Mouse (Mus musculus) bone marrow macrophage, adult 2 months (primary cell): ENCODE data around the gene Kcnmb4. TPM values are rescaled to one million over a fixed set of nuclear protein-coding genes. Genes with fewer than 3 reads are reported as not detected.

Experiments
- H3K27ac ChIP-seq: 2 replicates; pipeline ENCODE4 v1.5.1; 2012; ENCODE audit warnings: low read depth, low read length; ENCODE audit not compliant: insufficient read depth
- H3K4me1 ChIP-seq: 2 replicates; pipeline ENCODE4 v1.6.1; 2012; ENCODE audit warnings: low read length; ENCODE audit not compliant: control insufficient read depth, insufficient read depth
- H3K4me3 ChIP-seq: 2 replicates; pipeline ENCODE4 v1.5.1; 2012; ENCODE audit warnings: mild to moderate bottlenecking, low read length, moderate library complexity; ENCODE audit not compliant: insufficient read depth
- CTCF ChIP-seq: IDR thresholded peaks from 2 replicates; pipeline ENCODE4 v1.5.1; 2012; ENCODE audit warnings: low read depth, mild to moderate bottlenecking, low read length, moderate library complexity
- POLR2A ChIP-seq: IDR thresholded peaks from 2 replicates; pipeline ENCODE4 v1.6.1; 2012; ENCODE audit warnings: mild to moderate bottlenecking, low read depth, low read length, borderline replicate concordance
- polyA plus RNA-seq: library from polyadenylated mRNA; stranded (reverse); fragments of >200 nt; gene quantifications from 2 replicates; pipeline ENCODE4 v1.2.4, GENCODE M21; 2012; ENCODE audit not compliant: missing spikeins, insufficient read depth, insufficient read length

Gene Kcnmb4
- polyA plus RNA-seq: not detected in 2 replicates

DNA sequence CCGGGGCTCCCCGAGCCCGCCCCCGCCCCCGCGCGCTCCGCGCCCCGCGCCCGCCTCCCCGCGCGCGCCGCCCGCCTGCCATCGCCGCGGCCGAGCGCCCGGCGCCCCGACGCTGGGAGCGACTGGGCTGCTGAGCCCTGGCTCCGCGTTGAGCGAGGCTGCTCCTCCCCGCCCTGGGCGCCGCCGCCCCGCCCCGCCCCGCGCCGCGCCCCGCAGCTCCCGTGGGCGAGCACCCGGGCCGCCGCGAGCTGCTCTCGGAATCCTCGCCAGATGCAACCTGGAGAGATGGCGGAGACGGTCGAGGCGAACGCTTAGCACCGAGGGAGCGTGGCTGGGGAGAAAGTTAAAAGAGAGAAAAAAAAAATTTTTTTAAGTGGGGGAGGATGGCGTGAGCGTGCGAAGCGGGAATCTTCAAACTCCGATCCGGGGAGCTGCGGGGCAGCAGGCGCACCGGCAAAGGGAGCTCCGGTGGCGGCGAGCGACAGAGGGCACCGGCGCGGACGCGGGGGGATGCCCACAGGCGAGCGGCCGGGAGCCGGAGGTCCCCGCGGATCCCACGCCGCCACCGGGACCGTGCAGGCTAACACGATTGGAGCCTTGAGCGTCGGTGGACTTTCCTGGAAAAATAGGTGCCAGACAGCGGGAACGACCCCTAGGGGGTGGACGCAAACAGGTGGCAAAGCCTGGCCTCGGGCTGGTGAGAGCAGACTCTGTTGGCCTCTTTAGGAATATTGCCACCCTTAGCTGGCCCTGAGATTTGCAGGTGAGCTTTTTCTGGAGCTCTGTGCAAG is at the start of gene Kcnmb4:
Kcnmb4 (minus strand) TSS at position 120 of the 791 bp plus-strand sequence.
- Histone ChIP-seq H3K27ac (no peak within 1 kb of the TSS), H3K4me1 (no peaks in the 10 kb centered on the region), H3K4me3 (peak within 1 kb of the TSS; percentile 47)
- TF ChIP-seq CTCF: no peak

DNA sequence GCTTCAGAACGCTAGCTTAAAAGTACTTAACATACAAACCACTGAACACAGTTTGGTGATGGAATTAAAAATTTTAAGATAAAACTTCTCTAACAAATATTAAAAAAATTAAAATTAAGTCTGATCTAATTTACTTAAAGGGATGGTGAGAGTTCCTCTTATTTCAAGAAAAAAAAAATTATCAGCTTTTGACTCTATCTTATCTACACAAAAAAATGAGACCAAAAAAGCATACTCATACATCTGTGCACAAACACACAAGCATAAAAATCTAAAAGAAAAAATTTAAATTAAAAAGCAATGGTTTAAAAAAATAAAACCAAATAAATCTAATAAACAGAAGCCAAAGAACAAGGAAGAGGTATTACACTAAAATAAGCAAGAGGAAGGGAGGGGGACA is 45.9 kb upstream of the Kcnmb4 start:
- H3K4me1 ChIP-seq: 0 out of 2 replicates have a peak, but pooled peaks cover 3% of the 10 kb centered on the region
- no peak overlapping the region for H3K27ac ChIP-seq
- H3K4me3 ChIP-seq: no peak overlapping the region
- TF ChIP-seq POLR2A: no peak
- TF ChIP-seq CTCF: no peak

DNA sequence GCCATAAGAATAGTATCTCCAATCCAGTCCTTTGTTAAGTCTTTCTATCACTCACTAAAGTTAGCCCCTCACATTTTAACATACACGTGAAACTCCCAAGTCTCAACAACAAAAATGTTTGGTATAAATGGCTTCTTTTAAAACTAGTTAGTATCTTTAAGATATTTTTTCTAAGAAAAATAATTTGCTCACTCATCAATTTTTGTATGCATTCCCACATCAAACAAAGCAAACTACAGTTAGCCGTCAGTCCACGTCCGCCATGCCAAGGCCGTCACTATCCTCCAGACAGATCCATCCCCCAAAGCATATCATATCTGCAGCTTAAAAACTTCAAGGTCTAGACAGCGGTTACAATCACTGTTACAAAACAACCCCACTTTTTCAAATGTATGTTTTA is 41.9 kb upstream of the Kcnmb4 start:
- no peak overlapping the region for H3K27ac ChIP-seq
- H3K4me3 ChIP-seq: no peak overlapping the region
- H3K4me1 ChIP-seq: peaks cover 22% of the 10 kb centered on the region
- TF ChIP-seq CTCF (no peak), POLR2A (no peak)

DNA sequence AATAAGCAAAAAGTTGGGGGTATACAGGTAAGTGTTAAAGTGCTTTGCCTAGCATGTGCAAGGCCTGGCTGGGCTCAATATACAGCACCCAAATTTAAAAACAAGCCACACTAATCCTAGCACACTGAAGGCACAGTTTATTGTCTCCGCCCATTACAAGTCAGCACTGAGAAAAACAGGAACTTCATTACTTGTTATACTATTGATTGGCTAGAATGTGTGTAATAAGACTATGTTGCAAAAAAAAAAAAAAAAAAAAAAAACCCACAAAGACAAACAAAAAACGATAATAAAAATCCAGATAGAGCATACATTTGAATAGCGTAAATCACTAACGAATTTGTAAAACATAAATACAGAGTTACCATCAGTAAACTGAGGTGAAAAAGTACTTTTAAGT is 41.5 kb upstream of the Kcnmb4 start:
- no peak overlapping the region for H3K4me3 ChIP-seq
- H3K4me1 ChIP-seq: peaks cover 22% of the 10 kb centered on the region
- no peak for TF ChIP-seq CTCF
- no peak for TF ChIP-seq POLR2A
- no peak overlapping the region for H3K27ac ChIP-seq

DNA sequence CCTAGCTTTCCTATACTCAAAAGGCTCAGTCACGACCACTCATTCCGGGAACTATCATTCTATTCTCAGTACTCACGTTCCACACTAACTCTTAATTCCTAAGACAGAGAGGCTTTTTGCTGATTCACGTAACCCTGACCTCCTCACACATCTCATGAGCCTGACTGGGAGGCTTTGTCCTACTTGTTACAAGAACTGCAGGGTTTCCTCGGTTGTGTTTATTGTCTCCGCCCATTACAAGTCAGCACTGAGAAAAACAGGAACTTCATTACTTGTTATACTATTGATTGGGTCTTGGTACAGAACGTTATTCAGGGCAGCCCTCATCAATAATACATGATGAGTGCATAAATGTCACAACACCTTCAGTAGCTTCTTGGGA is 39.6 kb upstream of the Kcnmb4 start:
- TF ChIP-seq POLR2A (no peak), CTCF (no peak)
- H3K4me1 ChIP-seq: peaks cover 22% of the 10 kb centered on the region
- H3K4me3 ChIP-seq: no peak overlapping the region
- H3K27ac ChIP-seq: no peak overlapping the region; the same call in 1 of the 2 replicates

DNA sequence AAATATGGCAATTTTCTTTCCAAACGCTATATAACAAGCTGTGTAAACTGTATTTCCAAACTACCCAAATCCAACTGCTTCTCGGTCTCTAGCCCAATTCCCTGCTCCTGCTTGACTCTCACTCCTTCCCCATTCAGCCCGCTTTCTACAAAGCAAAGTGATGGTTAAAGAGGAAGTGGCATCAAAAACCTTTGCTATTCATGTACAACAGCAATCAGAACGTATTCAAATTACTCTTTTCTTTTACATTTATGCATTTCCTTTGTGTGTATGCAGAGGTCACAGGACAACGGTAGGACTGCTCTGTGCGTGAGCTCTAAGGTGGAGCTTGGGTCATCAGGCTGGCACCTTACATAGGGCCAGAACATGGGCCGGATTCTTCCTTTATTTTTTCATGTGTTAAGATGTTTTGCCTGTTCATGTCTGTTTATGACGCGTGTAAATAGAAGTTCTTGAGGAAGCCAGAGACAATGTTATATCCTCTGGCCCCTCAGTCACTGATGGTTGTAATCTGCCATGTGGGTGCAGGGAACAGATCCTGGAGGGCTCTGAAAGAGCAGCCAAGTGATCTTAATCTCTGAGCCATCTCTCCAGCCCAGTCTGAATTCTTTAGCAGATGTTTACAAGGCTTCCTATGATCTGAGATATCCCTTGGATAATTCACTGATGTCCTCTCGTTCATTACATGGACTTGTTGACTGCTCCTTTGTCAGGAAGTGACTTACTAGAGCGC is 39.0 kb upstream of the Kcnmb4 start:
- Histone ChIP-seq H3K27ac (no peak overlapping the region; the same call in 1 of the 2 replicates), H3K4me1 (peaks cover 22% of the 10 kb centered on the region), H3K4me3 (no peak overlapping the region)
- TF ChIP-seq CTCF (no peak), POLR2A (no peak)

DNA sequence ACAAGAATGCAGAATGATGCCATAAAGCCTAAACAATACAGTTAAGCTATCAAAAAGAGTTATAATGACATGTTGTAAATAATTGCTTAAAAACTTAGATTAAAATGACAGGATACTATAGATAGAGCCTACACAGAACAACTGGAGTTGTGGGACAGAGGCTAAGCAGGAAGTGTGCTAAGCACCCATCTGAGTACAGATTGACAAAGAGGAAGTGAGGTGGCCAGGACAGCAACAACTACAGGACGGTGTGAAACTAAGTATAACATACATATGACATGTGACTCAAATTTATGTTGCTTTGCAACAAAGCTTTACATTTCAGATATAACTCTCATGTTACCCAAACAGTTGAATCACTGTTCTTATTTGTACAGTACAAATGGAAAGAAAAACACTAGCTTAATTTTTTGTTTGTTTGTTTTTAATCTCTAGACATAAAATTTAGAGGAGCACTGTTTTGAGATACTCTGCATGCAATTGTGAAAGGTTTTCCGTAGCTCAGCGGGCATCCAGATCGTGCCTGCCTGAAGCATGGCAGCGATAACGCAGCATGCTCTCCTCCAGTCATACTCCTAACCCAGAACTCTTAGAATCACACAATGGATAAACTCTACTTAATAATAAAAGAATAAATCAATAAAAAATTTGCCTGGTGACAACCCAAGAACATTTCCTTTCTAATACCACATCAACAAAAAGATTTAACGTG is 31.8 kb upstream of the Kcnmb4 start:
- no peak overlapping the region for H3K4me3 ChIP-seq
- H3K27ac ChIP-seq: peak overlapping the region; percentile 33
- peaks cover 7% of the 10 kb centered on the region for H3K4me1 ChIP-seq
- no peak for TF ChIP-seq CTCF
- TF ChIP-seq POLR2A: no peak

DNA sequence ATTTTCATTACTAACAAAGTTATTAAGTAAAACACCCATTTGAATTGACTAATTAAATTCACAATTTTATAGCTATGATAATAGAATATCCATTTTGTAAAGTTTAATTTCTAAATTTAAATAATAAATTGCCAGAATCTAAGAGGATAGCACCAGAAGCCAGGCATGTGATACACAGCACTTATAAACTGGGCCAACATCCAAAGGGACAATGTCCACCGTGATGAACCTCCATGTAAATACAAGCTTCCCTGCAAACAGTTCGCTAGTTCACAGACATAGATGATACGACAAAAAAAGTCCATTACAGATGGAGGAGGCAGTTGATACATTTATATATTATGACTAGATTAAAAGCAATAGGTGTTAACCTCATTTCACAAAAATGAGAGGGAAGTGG is 19.1 kb upstream of the Kcnmb4 start:
- 0 out of 2 replicates have a peak, but pooled peaks cover 2% of the 10 kb centered on the region for H3K4me1 ChIP-seq
- TF ChIP-seq POLR2A (no peak), CTCF (no peak)
- no peak overlapping the region for H3K27ac ChIP-seq
- H3K4me3 ChIP-seq: no peak overlapping the region

DNA sequence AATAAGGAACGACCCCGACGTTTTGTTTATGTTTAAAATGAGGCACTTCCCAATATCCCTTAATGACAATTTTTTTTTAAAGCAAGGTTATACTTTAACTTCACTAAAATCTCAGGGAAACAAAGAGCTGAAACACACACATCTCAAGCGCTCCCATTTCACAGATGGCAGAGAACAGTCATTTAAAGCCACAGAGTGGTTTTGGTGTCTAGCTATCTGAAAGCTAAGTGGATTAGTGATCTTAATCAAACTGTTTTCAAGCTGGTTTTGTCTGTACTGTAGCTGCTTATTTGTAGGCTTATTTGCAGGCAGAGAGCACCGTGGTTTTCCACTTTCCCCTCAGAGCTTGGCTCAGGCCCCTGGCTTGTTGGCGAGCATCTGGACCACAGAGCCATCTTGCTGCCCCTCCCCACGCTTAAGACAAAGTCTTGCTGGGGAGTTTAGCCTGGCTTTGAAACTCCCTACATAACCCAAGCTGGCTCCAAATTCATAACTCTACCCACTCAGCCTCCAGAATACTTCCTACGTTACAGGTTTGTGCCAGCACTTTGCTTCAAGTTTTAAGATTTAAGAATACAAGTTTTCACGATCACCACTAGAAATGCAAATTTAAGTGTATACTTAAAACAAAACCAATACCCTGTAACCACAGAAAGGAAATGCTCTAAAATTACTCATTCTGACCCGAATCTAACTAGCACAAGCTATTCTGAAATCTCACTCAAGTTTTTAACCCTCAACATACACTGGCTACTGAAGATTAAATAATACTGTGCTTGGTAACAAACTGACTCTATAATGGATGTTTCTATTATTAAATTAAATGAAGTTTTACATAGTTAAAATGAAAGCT is 13.4 kb upstream of the Kcnmb4 start:
- Histone ChIP-seq H3K4me1 (peaks cover 10% of the 10 kb centered on the region), H3K4me3 (no peak overlapping the region), H3K27ac (no peak overlapping the region)
- no peak for TF ChIP-seq CTCF
- no peak for TF ChIP-seq POLR2A
